Mouse (Mus musculus): ENCODE results near the gene Cpsf2.
A peak's percentile ranks its signal among the peaks of the same experiment; 100 is the strongest.
"Not testable (repeated sequence)": the region's sequence is repeated elsewhere in the genome, so short reads cannot be mapped to it uniquely, and the experiment has no call there.

Gene Cpsf2

GRCm38 (mm10) chr12:101975601-101976571 lies at the start of gene Cpsf2:
Cpsf2 (plus strand) TSS chr12:101975988.
- peak; percentile 68 for DNase-seq (ENCODE audit: extremely low spot score, low read depth, low spot score)

GRCm38 (mm10) chr12:101928423-101928822 lies 47.4 kb upstream of the Cpsf2 start:
- no peak for DNase-seq (ENCODE audit: extremely low spot score, low read depth, low spot score)

GRCm38 (mm10) chr12:101935223-101935622 lies 40.6 kb upstream of the Cpsf2 start:
- DNase-seq (ENCODE audit: extremely low spot score, low read depth, low spot score): no peak

GRCm38 (mm10) chr12:101937572-101937971 lies 38.2 kb upstream of the Cpsf2 start:
- no peak for DNase-seq (ENCODE audit: extremely low spot score, low read depth, low spot score)

DNA sequence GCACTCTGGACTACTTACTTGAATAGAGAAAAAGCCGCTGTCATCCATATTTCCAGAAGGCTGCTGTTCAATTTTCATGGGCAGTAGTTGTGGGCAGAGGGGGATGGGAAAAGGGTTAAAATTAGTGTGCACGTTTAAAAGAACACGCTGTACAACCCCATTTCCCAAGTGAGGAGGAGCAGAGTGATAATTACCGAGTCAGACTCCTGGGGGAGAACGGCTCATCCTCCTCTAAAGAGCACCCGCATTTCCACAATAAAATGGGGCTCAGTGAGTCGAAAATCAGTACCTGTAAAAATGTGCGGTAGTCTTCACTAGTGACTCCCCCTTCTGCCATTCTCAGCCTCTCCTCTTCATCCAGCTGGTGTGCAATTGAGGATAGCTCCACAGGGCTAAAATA lies 27.8 kb upstream of the Cpsf2 start:
- DNase-seq (ENCODE audit: extremely low spot score, low read depth, low spot score): no peak

- no peak for DNase-seq (ENCODE audit: extremely low spot score, low read depth, low spot score)
Observed at GRCm38 (mm10) chr12:101948801-101949200, 27.0 kb upstream of the Cpsf2 start.

- DNase-seq (ENCODE audit: extremely low spot score, low read depth, low spot score): not testable (repeated sequence)
Observed at GRCm38 (mm10) chr12:101955821-101956220, 20.0 kb upstream of the Cpsf2 start.

GRCm38 (mm10) chr12:101957079-101957941 lies 18.5 kb upstream of the Cpsf2 start:
- no peak for DNase-seq (ENCODE audit: extremely low spot score, low read depth, low spot score)

DNA sequence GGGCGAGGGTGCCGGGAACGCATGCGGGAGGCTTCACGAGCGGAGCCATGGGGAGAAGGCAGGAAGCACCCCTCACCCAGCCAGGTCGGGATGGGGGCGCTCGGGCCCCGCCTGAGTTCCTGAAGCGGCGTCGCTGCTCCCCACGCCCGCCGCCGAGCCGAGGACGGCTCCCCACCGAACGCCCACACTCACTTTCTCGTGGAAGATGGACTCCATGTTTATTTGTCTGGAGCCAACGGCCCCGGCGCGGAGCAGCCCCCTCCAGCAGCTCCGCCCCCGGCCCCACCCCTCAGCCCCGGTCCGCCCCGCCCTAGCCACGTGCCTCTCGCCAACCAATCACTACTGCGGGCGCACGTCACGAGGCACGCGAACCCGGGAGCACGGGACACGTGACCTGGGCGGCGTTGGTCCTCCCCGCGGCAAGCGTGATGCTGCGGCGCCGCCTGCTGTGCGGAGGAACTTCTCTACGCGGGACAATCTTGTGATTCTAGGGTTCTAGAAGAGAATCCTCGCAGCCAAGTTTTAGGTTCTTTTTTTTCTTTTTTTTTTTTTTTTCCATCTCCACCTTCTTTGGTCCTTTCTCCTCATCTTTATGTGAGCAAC lies 17.7 kb upstream of the Cpsf2 start, which contains the start of gene Atxn3:
Gene Atxn3, minus strand, starts transcription at position 305 of the 603 bp plus-strand sequence.
- peak; percentile 69 for DNase-seq (ENCODE audit: extremely low spot score, low read depth, low spot score)

- DNase-seq (ENCODE audit: extremely low spot score, low read depth, low spot score): no peak
Observed at GRCm38 (mm10) chr12:101958556-101958955, 17.2 kb upstream of the Cpsf2 start.

- DNase-seq (ENCODE audit: extremely low spot score, low read depth, low spot score): not testable (repeated sequence)
Observed at GRCm38 (mm10) chr12:101958960-101959780, 16.6 kb upstream of the Cpsf2 start.

DNA sequence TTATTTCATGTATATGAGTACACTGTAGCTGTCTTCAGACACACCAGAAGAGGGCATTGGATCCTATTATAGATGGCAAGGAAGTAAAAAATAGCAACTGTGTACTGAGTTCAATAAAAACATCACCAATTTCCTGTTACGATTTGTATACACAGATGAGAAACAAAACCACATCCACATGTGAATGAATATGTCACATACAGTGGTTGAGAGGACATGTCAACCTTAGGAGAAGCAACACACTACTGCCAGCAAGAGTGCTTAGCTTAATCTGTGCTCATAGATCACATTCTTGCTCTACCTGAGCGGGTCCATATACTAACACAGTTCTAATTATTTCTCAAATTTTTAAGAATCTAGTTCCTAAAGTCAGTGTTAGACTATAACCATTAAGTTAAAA lies 4.5 kb upstream of the Cpsf2 start:
- DNase-seq (ENCODE audit: extremely low spot score, low read depth, low spot score): no peak

DNA sequence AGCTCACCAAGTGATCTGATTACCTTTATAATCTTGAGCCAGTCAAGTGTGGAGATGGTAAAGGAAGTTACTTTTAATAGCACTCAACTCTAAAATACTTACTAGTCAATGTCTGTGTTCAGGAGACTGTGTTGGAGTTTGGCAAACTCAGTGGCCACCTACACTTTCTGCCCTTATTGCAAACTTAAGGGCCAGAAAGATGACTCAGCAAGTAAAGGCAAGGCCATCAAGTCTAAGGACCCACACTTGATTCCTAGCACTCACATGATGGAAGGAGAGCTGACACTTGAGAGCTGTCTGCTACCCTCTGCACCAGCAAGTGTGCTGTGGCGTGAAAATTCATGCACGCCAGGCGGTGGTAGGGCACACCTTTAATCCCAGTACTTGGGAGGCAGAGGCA lies 3.6 kb upstream of the Cpsf2 start:
- no peak for DNase-seq (ENCODE audit: extremely low spot score, low read depth, low spot score)

GRCm38 (mm10) chr12:101974571-101974970 lies 1.2 kb upstream of the Cpsf2 start:
- no peak for DNase-seq (ENCODE audit: extremely low spot score, low read depth, low spot score)

GRCm38 (mm10) chr12:101975167-101975600 lies 604 bp upstream of the Cpsf2 start:
- no peak for DNase-seq (ENCODE audit: extremely low spot score, low read depth, low spot score)

GRCm38 (mm10) chr12:101976651-101977403 lies 1.0 kb downstream of the Cpsf2 start:
- no peak for DNase-seq (ENCODE audit: extremely low spot score, low read depth, low spot score)

GRCm38 (mm10) chr12:101977404-101977915 lies 1.7 kb downstream of the Cpsf2 start:
- no peak for DNase-seq (ENCODE audit: extremely low spot score, low read depth, low spot score)

DNA sequence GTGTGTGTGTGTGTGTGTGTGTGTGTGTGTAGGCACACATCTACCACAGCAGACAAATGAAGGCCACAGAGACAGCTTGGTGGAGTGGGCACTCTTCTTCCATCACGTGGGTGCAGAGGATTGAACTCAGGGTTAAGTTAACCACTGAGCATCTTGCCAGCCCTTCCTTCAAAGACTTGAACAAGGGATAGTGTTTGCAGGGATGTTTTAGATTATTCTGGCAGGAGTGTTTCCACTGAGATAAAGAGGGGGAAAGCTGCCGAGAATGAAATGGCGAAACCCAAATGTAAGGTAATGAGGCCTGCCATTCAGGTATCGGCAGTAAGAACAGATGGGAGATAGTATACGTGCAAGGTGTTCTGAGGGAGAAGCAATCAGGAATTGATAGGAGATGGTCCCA lies 2.4 kb downstream of the Cpsf2 start:
- no peak for DNase-seq (ENCODE audit: extremely low spot score, low read depth, low spot score)

- no peak for DNase-seq (ENCODE audit: extremely low spot score, low read depth, low spot score)
Observed at GRCm38 (mm10) chr12:101978588-101978987, 2.8 kb downstream of the Cpsf2 start.

All from hindlimb bud, embryonic 11.5 days (tissue).